Mouse (Mus musculus): ENCODE results near the gene Ttc13. TPM values are rescaled to one million over a fixed set of nuclear protein-coding genes. Genes with fewer than 3 reads are reported as not detected.

Gene Ttc13
- total and polyA plus RNA-seq, 2 experiments, result 11.8 to 24.8 TPM

DNA sequence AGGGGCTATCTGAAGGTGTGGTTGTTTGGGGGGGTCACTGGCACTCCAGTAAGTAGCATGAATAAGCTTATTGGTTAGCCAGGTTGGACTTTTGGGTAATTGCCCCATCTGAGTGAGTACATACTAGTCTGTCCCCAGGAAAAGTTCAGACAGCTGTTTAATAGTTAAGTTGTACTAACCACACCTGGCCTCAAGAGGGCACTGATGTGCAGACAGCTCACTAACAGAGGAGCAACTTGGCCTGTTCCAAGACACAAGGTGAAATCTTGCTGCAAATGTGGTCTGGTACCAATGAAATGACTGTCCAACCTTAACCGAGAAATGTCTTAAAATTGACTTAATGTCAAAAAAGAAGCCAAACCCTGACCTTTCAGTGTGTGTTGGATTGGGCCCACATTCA, 17.5 kb upstream of the Ttc13 start:
- Histone ChIP-seq H3K27ac (replicated peaks; ENCODE audit: insufficient read depth, low read depth, low read length) (no peak overlapping the region), H3K79me2 (ENCODE audit: control insufficient read depth, insufficient read depth, low read length) (no peaks in the 10 kb centered on the region), H3K4me1 (ENCODE audit: control insufficient read depth, insufficient read depth, low read length) (no peaks in the 10 kb centered on the region), H3K27me3 (ENCODE audit: control insufficient read depth, insufficient read depth, low read length) (no peaks in the 10 kb centered on the region), H3K4me3 (ENCODE audit: insufficient read depth, low read depth, low read length) (no peak overlapping the region), H3K9ac (ENCODE audit: low read depth, low read length) (no peak overlapping the region), H3K36me3 (ENCODE audit: control insufficient read depth, insufficient read depth, low read length) (no peaks in the 10 kb centered on the region)
- peak; percentile 55 for DNase-seq (ENCODE audit: extremely low read depth, low read depth, low spot score)
- TF ChIP-seq CTCF (IDR thresholded peaks at IDR 0.05; ENCODE audit: low read depth, low read length) (peak; percentile 82), POLR2A (IDR thresholded peaks at IDR 0.05; ENCODE audit: extremely low read depth, insufficient read depth, low read length) (no peak)
- WGBS, result 58% methylated on average over 1 of the region's 1 CpGs

DNA sequence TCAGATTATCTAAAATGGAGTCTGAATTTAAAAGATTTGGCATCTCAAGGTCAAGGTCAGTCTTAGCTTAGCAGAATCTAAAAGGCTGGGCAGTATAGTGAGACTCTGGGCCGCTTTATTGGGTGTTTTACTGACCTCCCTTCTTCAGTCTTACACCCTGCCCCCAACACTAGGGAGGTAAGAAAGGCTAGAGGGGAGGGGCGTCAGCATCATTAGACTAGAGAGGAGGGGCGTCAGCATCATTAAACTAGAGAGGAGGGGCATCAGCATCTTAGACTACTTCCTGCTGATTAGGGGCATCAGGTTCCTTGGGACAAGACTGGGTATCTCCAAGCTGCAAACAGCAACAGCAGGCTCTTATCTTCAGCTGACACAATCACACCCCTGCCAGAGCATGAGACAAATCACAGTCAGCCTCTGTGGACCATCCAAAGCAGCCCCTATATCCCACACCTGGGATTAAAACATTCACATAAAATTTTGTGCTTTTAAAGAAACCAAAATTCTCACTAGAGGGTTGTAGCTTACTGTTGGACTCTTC, 13.7 kb upstream of the Ttc13 start:
- H3K27me3 ChIP-seq (ENCODE audit: control insufficient read depth, insufficient read depth, low read length), result no peaks in the 10 kb centered on the region
- no peaks in the 10 kb centered on the region for H3K79me2 ChIP-seq (ENCODE audit: control insufficient read depth, insufficient read depth, low read length)
- no peak for DNase-seq (ENCODE audit: extremely low read depth, low read depth, low spot score)
- no peak overlapping the region for H3K27ac ChIP-seq (replicated peaks; ENCODE audit: insufficient read depth, low read depth, low read length)
- 87% methylated on average over 3 of the region's 3 CpGs for WGBS
- H3K9ac ChIP-seq (ENCODE audit: low read depth, low read length), result no peak overlapping the region
- H3K4me3 ChIP-seq (ENCODE audit: insufficient read depth, low read depth, low read length), result no peak overlapping the region
- H3K4me1 ChIP-seq (ENCODE audit: control insufficient read depth, insufficient read depth, low read length), result no peaks in the 10 kb centered on the region
- TF ChIP-seq CTCF (IDR thresholded peaks at IDR 0.05; ENCODE audit: low read depth, low read length) (no peak), POLR2A (IDR thresholded peaks at IDR 0.05; ENCODE audit: extremely low read depth, insufficient read depth, low read length) (no peak)
- H3K36me3 ChIP-seq (ENCODE audit: control insufficient read depth, insufficient read depth, low read length), result peaks cover 5% of the 10 kb centered on the region

DNA sequence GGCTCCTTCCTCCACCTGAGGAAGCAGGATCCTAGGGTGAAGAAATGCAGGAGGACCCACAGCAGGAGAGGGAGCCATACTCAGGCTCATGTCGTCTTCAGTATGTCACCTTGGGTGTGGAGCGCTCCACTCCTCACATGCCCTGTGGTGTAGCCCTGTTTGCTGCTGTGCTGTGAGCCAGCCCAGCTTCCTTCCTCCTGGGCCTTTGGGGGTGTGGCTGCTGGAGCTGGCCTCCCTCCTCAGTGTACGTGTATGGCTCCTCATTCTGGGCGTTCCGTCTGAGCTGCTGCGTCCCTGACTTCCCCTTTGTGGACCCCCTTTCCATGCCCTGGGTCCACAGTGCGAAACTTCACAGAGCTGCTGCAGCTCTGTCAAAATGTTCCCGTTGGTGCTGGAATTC, 11.0 kb upstream of the Ttc13 start:
- Histone ChIP-seq H3K79me2 (ENCODE audit: control insufficient read depth, insufficient read depth, low read length) (no peaks in the 10 kb centered on the region), H3K4me1 (ENCODE audit: control insufficient read depth, insufficient read depth, low read length) (no peaks in the 10 kb centered on the region), H3K27me3 (ENCODE audit: control insufficient read depth, insufficient read depth, low read length) (no peaks in the 10 kb centered on the region), H3K36me3 (ENCODE audit: control insufficient read depth, insufficient read depth, low read length) (peaks cover 5% of the 10 kb centered on the region), H3K4me3 (ENCODE audit: insufficient read depth, low read depth, low read length) (no peak overlapping the region), H3K9ac (ENCODE audit: low read depth, low read length) (no peak overlapping the region), H3K27ac (replicated peaks; ENCODE audit: insufficient read depth, low read depth, low read length) (no peak overlapping the region)
- 88% methylated on average over 8 of the region's 8 CpGs for WGBS
- TF ChIP-seq POLR2A (IDR thresholded peaks at IDR 0.05; ENCODE audit: extremely low read depth, insufficient read depth, low read length) (no peak), CTCF (IDR thresholded peaks at IDR 0.05; ENCODE audit: low read depth, low read length) (no peak)
- DNase-seq (ENCODE audit: extremely low read depth, low read depth, low spot score), result no peak

DNA sequence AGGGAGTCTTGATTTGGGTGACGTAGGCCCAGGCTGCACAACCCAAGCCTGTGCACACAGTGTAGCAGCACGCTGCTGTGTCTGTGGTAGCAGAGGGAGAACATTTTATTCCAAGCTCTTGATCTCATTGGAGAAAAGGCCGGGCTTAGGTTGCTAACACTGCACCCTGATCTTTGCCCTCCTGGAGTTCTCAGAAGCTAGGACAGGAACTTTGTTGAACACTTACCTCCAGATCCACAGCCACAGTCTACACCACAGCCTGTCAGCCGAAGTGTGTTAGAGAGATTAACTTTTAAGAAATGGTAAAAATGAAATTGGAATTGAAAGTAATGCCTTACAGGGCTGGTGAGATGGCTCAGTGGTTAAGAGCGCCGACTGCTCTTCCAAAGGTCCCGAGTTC, 2.5 kb upstream of the Ttc13 start:
- Histone ChIP-seq H3K9ac (ENCODE audit: low read depth, low read length) (no peak overlapping the region), H3K36me3 (ENCODE audit: control insufficient read depth, insufficient read depth, low read length) (peaks cover 2% of the 10 kb centered on the region; the same call in 1 of the 2 replicates), H3K27ac (replicated peaks; ENCODE audit: insufficient read depth, low read depth, low read length) (no peak overlapping the region), H3K79me2 (ENCODE audit: control insufficient read depth, insufficient read depth, low read length) (peaks cover 23% of the 10 kb centered on the region; the same call in 1 of the 2 replicates), H3K27me3 (ENCODE audit: control insufficient read depth, insufficient read depth, low read length) (no peaks in the 10 kb centered on the region), H3K4me3 (ENCODE audit: insufficient read depth, low read depth, low read length) (no peak overlapping the region), H3K4me1 (ENCODE audit: control insufficient read depth, insufficient read depth, low read length) (peaks cover 13% of the 10 kb centered on the region)
- TF ChIP-seq CTCF (IDR thresholded peaks at IDR 0.05; ENCODE audit: low read depth, low read length) (no peak), POLR2A (IDR thresholded peaks at IDR 0.05; ENCODE audit: extremely low read depth, insufficient read depth, low read length) (no peak)
- WGBS, result 75% methylated on average over 7 of the region's 7 CpGs
- peak; percentile 58 for DNase-seq (ENCODE audit: extremely low read depth, low read depth, low spot score)

DNA sequence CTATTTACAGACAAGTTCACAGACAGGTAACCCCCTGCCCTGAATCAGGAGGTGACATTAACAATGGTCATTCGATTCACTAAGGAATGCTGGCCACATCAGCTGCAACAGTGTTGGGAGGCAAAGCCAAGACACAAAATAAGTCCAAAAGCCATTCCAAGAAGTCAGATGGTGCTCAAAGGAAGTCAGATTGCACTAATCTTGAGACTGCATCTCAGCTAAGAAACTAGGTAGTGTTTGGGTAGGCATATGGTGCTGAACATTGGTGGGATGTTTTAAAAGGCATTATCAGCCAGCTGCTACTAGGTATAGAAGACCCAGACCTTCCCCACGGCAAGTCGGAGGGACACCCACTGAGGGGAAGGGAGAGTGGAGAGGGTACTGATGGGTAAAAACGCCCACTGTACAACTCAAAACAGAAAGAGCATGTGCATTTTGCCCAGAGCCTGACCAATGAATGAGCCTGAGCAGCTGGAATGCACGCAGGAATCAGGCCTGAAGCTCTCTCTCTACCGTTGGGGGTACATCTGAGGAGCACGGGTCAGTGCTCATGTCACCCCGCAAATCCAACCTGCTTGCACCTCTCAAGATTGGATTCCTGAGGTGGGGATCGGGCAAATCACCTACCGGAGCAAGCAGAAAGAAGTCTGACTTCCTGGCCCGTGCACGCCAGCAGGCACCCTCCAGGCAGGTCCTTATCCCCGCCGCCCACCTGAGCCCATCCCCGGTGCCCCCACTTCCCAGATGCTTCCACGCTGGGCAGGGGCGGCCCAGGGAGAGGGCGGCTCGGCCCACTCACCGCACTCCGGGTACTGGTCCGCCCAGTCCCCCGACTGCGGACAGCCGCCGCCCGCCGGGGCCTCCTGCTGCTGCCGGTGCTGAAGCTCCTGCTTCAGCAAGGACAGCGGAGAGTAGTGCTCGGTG, 583 bp downstream of the Ttc13 start:
- Histone ChIP-seq H3K36me3 (ENCODE audit: control insufficient read depth, insufficient read depth, low read length) (no peaks in the 10 kb centered on the region), H3K4me3 (ENCODE audit: insufficient read depth, low read depth, low read length) (peak overlapping the region; percentile 93), H3K27ac (replicated peaks; ENCODE audit: insufficient read depth, low read depth, low read length) (no peak overlapping the region), H3K27me3 (ENCODE audit: control insufficient read depth, insufficient read depth, low read length) (no peaks in the 10 kb centered on the region), H3K4me1 (ENCODE audit: control insufficient read depth, insufficient read depth, low read length) (peaks cover 13% of the 10 kb centered on the region), H3K9ac (ENCODE audit: low read depth, low read length) (peak overlapping the region; percentile 94), H3K79me2 (ENCODE audit: control insufficient read depth, insufficient read depth, low read length) (peaks cover 25% of the 10 kb centered on the region; the same call in 1 of the 2 replicates)
- WGBS, result 3% methylated on average over 31 of the region's 31 CpGs
- TF ChIP-seq POLR2A (IDR thresholded peaks at IDR 0.05; ENCODE audit: extremely low read depth, insufficient read depth, low read length) (no peak), CTCF (IDR thresholded peaks at IDR 0.05; ENCODE audit: low read depth, low read length) (no peak)
- no peak for DNase-seq (ENCODE audit: extremely low read depth, low read depth, low spot score)

Data from liver, adult 2 months (tissue).